Mouse (Mus musculus) stomach, embryonic 14.5 days (tissue): ENCODE measurements around the gene Slc5a4b. TPM values are rescaled to one million over a fixed set of nuclear protein-coding genes. Genes with fewer than 3 reads are reported as not detected.

Experiments
- ATAC-seq: fragments of 200-750 bp; cut with Nextera tagmentation; 2 replicates; pipeline ENCODE4 v1.8.0; 2017; ENCODE audit warnings: low read depth, moderate TSS enrichment; ENCODE audit not compliant: insufficient number of reproducible peaks, insufficient read depth, low FRiP score
- H3K27ac ChIP-seq: fragments of 300-500 bp; sonication (generic); 2 replicates; pipeline ENCODE4 v1.5.1; 2014; ENCODE audit warnings: mild to moderate bottlenecking, low read length, moderate library complexity, mixed read lengths
- H3K27me3 ChIP-seq: fragments of 300-500 bp; sonication (generic); 2 replicates; pipeline ENCODE4 v1.6.1; 2014; ENCODE audit warnings: low read length, control low read depth, mixed read lengths; ENCODE audit not compliant: control insufficient read depth, insufficient read depth
- H3K36me3 ChIP-seq: fragments of 300-500 bp; sonication (generic); 2 replicates; pipeline ENCODE4 v1.6.1; 2014; ENCODE audit warnings: mild to moderate bottlenecking, control low read depth, low read length, moderate library complexity, mixed read lengths; ENCODE audit not compliant: control insufficient read depth, insufficient read depth
- H3K4me1 ChIP-seq: fragments of 300-500 bp; sonication (generic); 2 replicates; pipeline ENCODE4 v1.6.1; 2014; ENCODE audit warnings: low read length, control low read depth, mixed read lengths; ENCODE audit not compliant: control insufficient read depth, insufficient read depth
- H3K4me2 ChIP-seq: fragments of 300-500 bp; sonication (generic); replicated peaks from 2 replicates; pipeline ENCODE4 v1.6.1; 2014; ENCODE audit warnings: low read depth, low read length, control low read depth
- H3K4me3 ChIP-seq: fragments of 300-500 bp; sonication (generic); 2 replicates; pipeline ENCODE4 v1.5.1; 2014; ENCODE audit warnings: low read depth, low read length, control low read depth
- H3K9ac ChIP-seq: fragments of 300-500 bp; sonication (generic); replicated peaks from 2 replicates; pipeline ENCODE4 v1.6.1; 2014; ENCODE audit warnings: low read depth, mild to moderate bottlenecking, control low read depth, low read length, moderate library complexity, mixed read lengths
- H3K9me3 ChIP-seq: fragments of 300-500 bp; sonication (generic); 2 replicates; pipeline ENCODE4 v1.6.1; 2016; ENCODE audit warnings: low read depth, low read length, control low read depth; ENCODE audit not compliant: control insufficient read depth
- whole genome bisulfite sequencing: fragments of 180-500 bp; shearing (Covaris S2); extraction: QIAGEN DNeasy Blood & Tissue Kit; methylation state at CpG from one replicate; pipeline ENCODE4 v1.1.7; 2014; 5-methylcytosine and 5-hydroxymethylcytosine counted together
- polyA plus RNA-seq: library from polyadenylated mRNA; unstranded; fragments of >200 nt; fragmentation: Nextera tagmentation; extraction: Ambion mirVana; gene quantifications from 2 replicates; pipeline ENCODE4 v1.2.1, GENCODE M21; 2014

Gene Slc5a4b
- polyA plus RNA-seq: not detected in 2 replicates

DNA sequence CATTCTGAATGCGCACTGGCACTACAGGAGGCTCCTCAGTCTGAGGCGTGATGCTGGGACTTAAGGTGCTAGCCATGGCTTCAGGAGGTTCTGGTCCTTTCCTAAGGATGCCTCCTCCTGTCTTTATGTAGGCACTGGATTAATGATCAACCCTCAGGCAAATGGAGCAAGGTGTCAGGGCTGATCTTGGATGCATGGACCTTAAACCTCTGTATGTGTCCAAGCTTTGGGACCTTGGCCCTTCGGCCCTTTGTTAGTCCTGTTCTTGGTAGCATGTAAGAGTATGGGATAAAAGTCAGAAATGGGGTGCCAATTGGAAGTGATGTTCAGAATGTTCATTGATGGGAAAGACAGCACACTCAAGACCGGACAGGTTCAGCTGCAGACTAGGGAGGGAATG lies at the start of gene Slc5a4b:
TSS of gene Slc5a4b (minus strand) at position 101 of the 400 bp plus-strand sequence.
- H3K9ac ChIP-seq: no peak within 1 kb of the TSS
- H3K9me3 ChIP-seq: no peaks in the 10 kb centered on the region
- 89% methylated on average over 4 of the region's 4 CpGs for WGBS
- H3K36me3 ChIP-seq: no peaks in the 10 kb centered on the region
- H3K4me3 ChIP-seq: no peak within 1 kb of the TSS
- H3K4me2 ChIP-seq: no peak within 1 kb of the TSS
- H3K4me1 ChIP-seq: no peaks in the 10 kb centered on the region
- H3K27ac ChIP-seq: no peak within 1 kb of the TSS
- no peak for ATAC-seq
- H3K27me3 ChIP-seq: no peaks in the 10 kb centered on the region

DNA sequence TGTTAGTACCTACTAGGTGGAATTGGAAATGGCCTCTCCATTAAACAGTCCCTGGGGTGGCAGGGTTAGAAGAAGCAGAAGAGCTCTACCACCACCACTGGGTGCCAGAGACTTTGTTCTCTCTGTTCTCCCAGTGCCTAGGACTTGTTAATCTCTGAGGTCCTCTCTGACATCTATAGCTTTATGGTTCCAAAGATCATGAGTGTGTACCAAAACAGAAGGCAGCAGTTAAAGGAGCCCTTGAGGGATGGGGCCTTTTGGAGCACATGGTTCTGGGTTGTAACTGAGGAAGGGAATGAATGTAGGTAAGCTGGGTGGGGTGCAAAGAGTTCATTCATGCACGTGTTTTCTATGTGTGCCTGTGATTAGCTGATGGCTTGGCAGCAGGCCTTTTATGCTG lies 47.2 kb upstream of the Slc5a4b start:
- WGBS: 25% methylated on average over 1 of the region's 1 CpGs
- H3K9me3 ChIP-seq: no peaks in the 10 kb centered on the region
- H3K4me3 ChIP-seq: no peak overlapping the region
- no peak for ATAC-seq
- H3K9ac ChIP-seq: no peak overlapping the region
- H3K27ac ChIP-seq: no peak overlapping the region
- H3K36me3 ChIP-seq: no peaks in the 10 kb centered on the region
- H3K4me2 ChIP-seq: no peak overlapping the region
- no peaks in the 10 kb centered on the region for H3K27me3 ChIP-seq
- H3K4me1 ChIP-seq: no peaks in the 10 kb centered on the region

- Histone ChIP-seq H3K4me1 (no peaks in the 10 kb centered on the region), H3K4me3 (no peak overlapping the region), H3K27me3 (no peaks in the 10 kb centered on the region), H3K36me3 (no peaks in the 10 kb centered on the region), H3K4me2 (no peak overlapping the region), H3K27ac (no peak overlapping the region), H3K9ac (no peak overlapping the region), H3K9me3 (no peaks in the 10 kb centered on the region)
- 79% methylated on average over 5 of the region's 5 CpGs for WGBS
- no peak for ATAC-seq
These were observed 46.8 kb upstream of the Slc5a4b start for GRCm38 (mm10) chr10:76157528-76157927.

DNA sequence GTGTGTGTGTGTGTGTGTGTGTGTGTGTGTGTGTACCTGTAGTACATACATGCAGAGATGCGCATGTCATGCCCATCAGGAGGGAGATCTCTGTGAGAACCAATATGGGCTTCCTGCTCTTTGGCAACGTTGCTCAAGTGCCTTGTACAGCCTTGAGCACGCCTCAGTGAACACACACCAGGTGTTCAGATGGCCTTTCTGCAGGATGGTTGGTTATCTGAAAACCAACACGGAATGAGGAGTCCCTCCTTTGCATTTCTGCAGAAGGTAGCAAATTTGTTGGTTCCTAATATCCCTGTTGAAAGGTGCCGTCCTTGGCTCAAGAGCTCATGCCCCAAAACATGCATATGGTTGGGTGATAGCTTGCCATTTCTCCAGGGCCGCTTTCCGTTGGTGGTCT lies 45.1 kb upstream of the Slc5a4b start:
- Histone ChIP-seq H3K4me2 (no peak overlapping the region), H3K27me3 (no peaks in the 10 kb centered on the region), H3K27ac (no peak overlapping the region), H3K4me3 (no peak overlapping the region), H3K9me3 (no peaks in the 10 kb centered on the region), H3K36me3 (no peaks in the 10 kb centered on the region), H3K4me1 (no peaks in the 10 kb centered on the region), H3K9ac (no peak overlapping the region)
- WGBS: 89% methylated on average over 7 of the region's 7 CpGs
- ATAC-seq: no peak

- no peaks in the 10 kb centered on the region for H3K4me1 ChIP-seq
- no peaks in the 10 kb centered on the region for H3K27me3 ChIP-seq
- H3K9ac ChIP-seq: no peak within 1 kb of the TSS
- H3K4me2 ChIP-seq: no peak within 1 kb of the TSS
- H3K36me3 ChIP-seq: no peaks in the 10 kb centered on the region
- no peaks in the 10 kb centered on the region for H3K9me3 ChIP-seq
- H3K27ac ChIP-seq: no peak within 1 kb of the TSS
- 80% methylated on average over 5 of the region's 5 CpGs for WGBS
- ATAC-seq: no peak
- H3K4me3 ChIP-seq: no peak within 1 kb of the TSS
These were observed 36.5 kb upstream of the Slc5a4b start, which contains the start of gene Slc5a4a for GRCm38 (mm10) chr10:76147278-76147677. Gene Slc5a4a, plus strand, starts transcription at chr10:76147451.

- no peak overlapping the region for H3K27ac ChIP-seq
- WGBS: 48% methylated on average over 8 of the region's 8 CpGs
- no peak overlapping the region for H3K4me2 ChIP-seq
- H3K27me3 ChIP-seq: no peaks in the 10 kb centered on the region
- H3K9ac ChIP-seq: no peak overlapping the region
- H3K4me1 ChIP-seq: no peaks in the 10 kb centered on the region
- no peaks in the 10 kb centered on the region for H3K36me3 ChIP-seq
- no peak overlapping the region for H3K4me3 ChIP-seq
- no peaks in the 10 kb centered on the region for H3K9me3 ChIP-seq
- ATAC-seq: no peak
These were observed 36.1 kb upstream of the Slc5a4b start for GRCm38 (mm10) chr10:76146846-76147245.

- no peaks in the 10 kb centered on the region for H3K36me3 ChIP-seq
- H3K4me2 ChIP-seq: no peak overlapping the region
- H3K9me3 ChIP-seq: no peaks in the 10 kb centered on the region
- no peak overlapping the region for H3K4me3 ChIP-seq
- 79% methylated on average over 2 of the region's 2 CpGs for WGBS
- no peaks in the 10 kb centered on the region for H3K4me1 ChIP-seq
- no peak overlapping the region for H3K27ac ChIP-seq
- H3K27me3 ChIP-seq: no peaks in the 10 kb centered on the region
- no peak overlapping the region for H3K9ac ChIP-seq
- ATAC-seq: no peak
These were observed 25.6 kb upstream of the Slc5a4b start for GRCm38 (mm10) chr10:76136318-76136717.

DNA sequence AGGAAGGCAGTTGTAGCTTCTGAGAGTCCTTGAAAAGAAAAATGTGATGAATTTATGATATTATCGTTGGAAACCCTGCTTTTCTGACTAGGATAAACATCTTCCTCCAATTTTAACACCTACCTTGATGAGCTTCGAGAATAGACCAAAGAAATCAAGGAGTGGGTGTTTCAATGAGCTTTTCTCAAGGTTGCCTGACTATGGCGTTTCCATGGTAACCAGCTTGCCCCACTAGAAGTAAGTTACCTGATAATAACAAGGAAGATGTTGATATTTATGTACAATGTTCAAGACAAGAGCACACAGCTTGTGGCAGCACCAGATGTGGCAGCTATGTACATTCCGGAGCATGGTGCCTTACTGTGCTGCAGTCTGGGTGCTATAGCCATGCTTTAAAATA lies 21.7 kb upstream of the Slc5a4b start:
- no peaks in the 10 kb centered on the region for H3K36me3 ChIP-seq
- WGBS: 69% methylated on average over 4 of the region's 4 CpGs
- no peaks in the 10 kb centered on the region for H3K4me1 ChIP-seq
- no peaks in the 10 kb centered on the region for H3K9me3 ChIP-seq
- H3K4me3 ChIP-seq: no peak overlapping the region
- no peak overlapping the region for H3K9ac ChIP-seq
- H3K27me3 ChIP-seq: no peaks in the 10 kb centered on the region
- H3K27ac ChIP-seq: no peak overlapping the region
- H3K4me2 ChIP-seq: no peak overlapping the region
- no peak for ATAC-seq

- Histone ChIP-seq H3K9me3 (no peaks in the 10 kb centered on the region), H3K4me3 (no peak overlapping the region), H3K9ac (no peak overlapping the region), H3K27ac (no peak overlapping the region), H3K4me2 (no peak overlapping the region), H3K4me1 (0 out of 2 replicates have a peak, but pooled peaks cover 4% of the 10 kb centered on the region), H3K36me3 (no peaks in the 10 kb centered on the region), H3K27me3 (no peaks in the 10 kb centered on the region)
- WGBS: 45% methylated on average over 5 of the region's 5 CpGs
- no peak for ATAC-seq
These were observed 10.7 kb upstream of the Slc5a4b start for GRCm38 (mm10) chr10:76121495-76121894.
